Mouse (Mus musculus) lung, postnatal 0 days (tissue): ENCODE data around the gene Mcur1. TPM values are rescaled to one million over a fixed set of nuclear protein-coding genes. Genes with fewer than 3 reads are reported as not detected.
A peak's percentile ranks its signal among the peaks of the same experiment; 100 is the strongest.

Experiments
- ATAC-seq: fragments of 200-750 bp; cut with Nextera tagmentation; 2 replicates; pipeline ENCODE4 v1.8.0; 2017; ENCODE audit warnings: moderate library complexity
- DNase-seq: peaks from one replicate; pipeline ENCODE4 v3.0.0-alpha.2; 2016; ENCODE audit warnings: low spot score
- H3K27ac ChIP-seq: fragments of 300-500 bp; sonication (generic); 2 replicates; pipeline ENCODE4 v1.5.1; 2014; ENCODE audit warnings: antibody characterized with exemption, mild to moderate bottlenecking, low read length, mixed read lengths
- H3K27me3 ChIP-seq: fragments of 300-500 bp; sonication (generic); replicated peaks from 2 replicates; pipeline ENCODE4 v1.6.1; 2014; ENCODE audit warnings: low read length, mixed read lengths; ENCODE audit not compliant: insufficient read depth
- H3K36me3 ChIP-seq: fragments of 300-500 bp; sonication (generic); 2 replicates; pipeline ENCODE4 v1.6.1; 2014; ENCODE audit warnings: low read length, mixed read lengths; ENCODE audit not compliant: insufficient read depth
- H3K4me1 ChIP-seq: fragments of 300-500 bp; sonication (generic); 2 replicates; pipeline ENCODE4 v1.6.1; 2014; ENCODE audit warnings: antibody characterized with exemption, low read depth, low read length, mixed read lengths; ENCODE audit not compliant: insufficient read depth
- H3K4me2 ChIP-seq: fragments of 300-500 bp; sonication (generic); replicated peaks from 2 replicates; pipeline ENCODE4 v1.6.1; 2014; ENCODE audit warnings: low read depth, mild to moderate bottlenecking, low read length, moderate library complexity, mixed read lengths
- H3K4me3 ChIP-seq: fragments of 300-500 bp; sonication (generic); 2 replicates; pipeline ENCODE4 v1.5.1; 2014; ENCODE audit warnings: low read depth, low read length
- H3K9ac ChIP-seq: fragments of 300-500 bp; sonication (generic); replicated peaks from 2 replicates; pipeline ENCODE4 v1.6.1; 2014; ENCODE audit warnings: low read depth, mild to moderate bottlenecking
- H3K9me3 ChIP-seq: fragments of 300-500 bp; sonication (generic); 2 replicates; pipeline ENCODE4 v1.6.1; 2016; ENCODE audit warnings: low read length, mixed read lengths
- CTCF ChIP-seq: IDR thresholded peaks from 2 replicates; pipeline ENCODE4 v1.5.1; 2016; ENCODE audit warnings: antibody characterized with exemption, mild to moderate bottlenecking
- EP300 ChIP-seq: IDR thresholded peaks from 2 replicates; pipeline ENCODE4 v1.6.1; 2016; ENCODE audit warnings: antibody characterized with exemption, mild to moderate bottlenecking, control low read depth
- WGBS: fragments of 180-500 bp; shearing (Covaris S2); extraction: QIAGEN DNeasy Blood & Tissue Kit; methylation state at CpG from one replicate; pipeline ENCODE4 v1.1.7; 2014; 5-methylcytosine and 5-hydroxymethylcytosine counted together
- polyA plus RNA-seq: library from polyadenylated mRNA; unstranded; fragments of >200 nt; fragmentation: Nextera tagmentation; extraction: Ambion mirVana; gene quantifications from 2 replicates; pipeline ENCODE4 v1.2.1, GENCODE M21; 2015

Gene Mcur1
- polyA plus RNA-seq, 1 experiment from 2014 or later: 20.0 TPM

DNA sequence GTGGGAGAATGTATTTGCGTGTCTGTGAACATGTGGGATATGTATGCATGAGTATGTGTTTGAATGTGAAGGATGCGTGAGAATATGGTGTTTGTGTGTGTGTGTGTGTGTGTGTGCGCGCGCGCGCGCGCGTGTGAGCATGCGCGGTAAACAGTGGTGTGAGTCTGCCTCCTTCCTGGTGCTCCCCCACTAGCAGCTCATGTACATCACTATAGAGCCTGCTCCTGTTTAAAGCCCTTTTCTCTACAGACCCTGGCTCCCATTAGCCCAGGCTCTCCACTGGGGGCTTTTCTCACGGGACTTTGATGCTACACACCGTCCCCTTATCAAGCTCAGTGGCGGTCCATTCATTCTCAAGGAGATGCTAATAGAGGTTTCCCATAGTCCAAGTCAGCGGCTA, 23.0 kb upstream of the Mcur1 start:
- no peak overlapping the region for H3K27ac ChIP-seq
- no peak for DNase-seq
- H3K9me3 ChIP-seq: no peaks in the 10 kb centered on the region
- H3K9ac ChIP-seq: no peak overlapping the region
- no peaks in the 10 kb centered on the region for H3K36me3 ChIP-seq
- WGBS: 60% methylated on average over 16 of the region's 16 CpGs
- no peak overlapping the region for H3K4me2 ChIP-seq
- no peak for TF ChIP-seq EP300
- TF ChIP-seq CTCF: no peak
- no peak overlapping the region for H3K4me3 ChIP-seq
- no peaks in the 10 kb centered on the region for H3K27me3 ChIP-seq
- ATAC-seq: no peak
- 0 out of 2 replicates have a peak, but pooled peaks cover 3% of the 10 kb centered on the region for H3K4me1 ChIP-seq

DNA sequence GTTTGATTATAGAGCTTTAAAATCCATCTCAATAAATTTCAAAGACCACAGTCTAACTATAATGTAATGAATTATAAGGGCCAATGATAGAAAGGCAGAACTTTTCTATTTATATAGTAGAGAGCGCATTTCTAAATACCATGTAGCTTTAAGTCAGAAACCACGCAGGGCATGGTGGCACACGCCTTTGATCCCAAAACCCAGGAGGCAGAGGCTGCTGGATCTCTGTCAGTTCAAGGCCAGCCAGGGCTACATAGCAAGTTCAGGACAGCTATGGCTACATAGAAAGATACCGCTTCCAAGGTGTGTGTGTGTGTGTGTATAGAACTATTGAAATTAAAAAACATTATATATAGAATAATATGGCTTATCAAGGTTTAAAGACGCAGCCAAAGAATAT, 20.7 kb upstream of the Mcur1 start:
- no peak for TF ChIP-seq CTCF
- no peak for TF ChIP-seq EP300
- Histone ChIP-seq H3K9me3 (no peaks in the 10 kb centered on the region), H3K9ac (no peak overlapping the region), H3K27me3 (no peaks in the 10 kb centered on the region), H3K36me3 (no peaks in the 10 kb centered on the region), H3K4me2 (no peak overlapping the region), H3K27ac (no peak overlapping the region), H3K4me1 (0 out of 2 replicates have a peak, but pooled peaks cover 3% of the 10 kb centered on the region), H3K4me3 (no peak overlapping the region)
- no peak for ATAC-seq
- DNase-seq: no peak
- WGBS: 93% methylated on average over 5 of the region's 5 CpGs

- no peaks in the 10 kb centered on the region for H3K9me3 ChIP-seq
- WGBS: 20% methylated on average over 18 of the region's 18 CpGs
- no peak overlapping the region for H3K9ac ChIP-seq
- H3K27me3 ChIP-seq: no peaks in the 10 kb centered on the region
- H3K4me1 ChIP-seq: 0 out of 2 replicates have a peak, but pooled peaks cover 3% of the 10 kb centered on the region
- ATAC-seq (no peak; the same call in 1 of the 2 replicates), DNase-seq (peak; percentile 53)
- H3K4me2 ChIP-seq: no peak overlapping the region
- TF ChIP-seq CTCF: peak; percentile 81
- TF ChIP-seq EP300: no peak
- H3K36me3 ChIP-seq: no peaks in the 10 kb centered on the region
- H3K27ac ChIP-seq: no peak overlapping the region
- no peak overlapping the region for H3K4me3 ChIP-seq
Observed at GRCm38 (mm10) chr13:43579740-43580139, 19.7 kb upstream of the Mcur1 start.

GRCm38 (mm10) chr13:43577766-43578165, 17.8 kb upstream of the Mcur1 start:
- no peak overlapping the region for H3K9ac ChIP-seq
- DNase-seq (no peak), ATAC-seq (no peak)
- H3K9me3 ChIP-seq: no peaks in the 10 kb centered on the region
- H3K27ac ChIP-seq: no peak overlapping the region
- no peaks in the 10 kb centered on the region for H3K36me3 ChIP-seq
- no peaks in the 10 kb centered on the region for H3K4me1 ChIP-seq
- H3K4me2 ChIP-seq: no peak overlapping the region
- WGBS: 88% methylated on average over 12 of the region's 12 CpGs
- no peaks in the 10 kb centered on the region for H3K27me3 ChIP-seq
- no peak overlapping the region for H3K4me3 ChIP-seq
- TF ChIP-seq EP300 (no peak), CTCF (no peak)

DNA sequence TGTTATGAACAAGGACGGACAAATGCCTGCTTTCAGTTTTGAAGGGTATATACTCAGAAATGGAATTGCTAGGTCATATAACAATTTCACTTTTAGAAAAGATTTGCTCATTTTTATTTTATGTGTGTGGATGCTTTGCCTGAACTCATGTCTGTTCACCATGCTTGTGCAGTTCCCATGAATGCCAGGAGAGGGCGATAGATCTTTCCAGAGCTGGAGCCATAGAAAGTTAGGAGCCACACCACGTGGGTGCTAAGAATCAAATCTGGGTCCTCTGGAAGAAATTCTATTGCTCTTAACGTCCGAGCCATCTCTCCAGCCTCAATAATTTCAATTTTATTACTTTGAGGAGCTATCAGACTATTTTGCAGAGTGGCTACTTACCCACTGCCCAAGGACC, 17.3 kb upstream of the Mcur1 start:
- Histone ChIP-seq H3K9me3 (no peaks in the 10 kb centered on the region), H3K27me3 (no peaks in the 10 kb centered on the region), H3K4me1 (no peaks in the 10 kb centered on the region), H3K4me2 (no peak overlapping the region), H3K36me3 (no peaks in the 10 kb centered on the region), H3K27ac (no peak overlapping the region), H3K4me3 (no peak overlapping the region), H3K9ac (no peak overlapping the region)
- TF ChIP-seq CTCF: peak; percentile 54
- no peak for TF ChIP-seq EP300
- WGBS: 66% methylated on average over 5 of the region's 5 CpGs
- ATAC-seq (no peak), DNase-seq (no peak)

DNA sequence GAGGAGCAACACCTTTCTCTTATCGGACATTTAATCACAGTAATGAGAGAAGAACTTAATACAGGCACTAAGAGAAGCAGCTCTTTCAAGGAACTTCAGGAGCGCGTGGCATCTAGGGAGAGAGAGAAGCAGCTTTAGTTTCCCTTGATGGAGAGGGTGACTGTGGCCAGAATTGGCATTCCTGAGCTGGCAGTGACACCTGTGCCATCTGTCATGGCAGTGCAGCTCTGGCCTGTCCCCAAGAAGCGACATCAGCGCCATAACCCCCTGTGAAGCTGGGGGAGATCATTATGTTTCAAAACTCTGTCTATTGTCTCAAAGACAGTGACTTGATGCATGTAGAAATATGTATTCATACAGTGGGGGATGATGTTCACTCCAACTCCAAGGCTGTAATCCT, 15.4 kb upstream of the Mcur1 start:
- no peak overlapping the region for H3K27ac ChIP-seq
- 98% methylated on average over 5 of the region's 5 CpGs for WGBS
- H3K9me3 ChIP-seq: no peaks in the 10 kb centered on the region
- DNase-seq: no peak
- no peak overlapping the region for H3K9ac ChIP-seq
- no peak for TF ChIP-seq EP300
- TF ChIP-seq CTCF: no peak
- ATAC-seq: no peak
- H3K27me3 ChIP-seq: no peaks in the 10 kb centered on the region
- H3K36me3 ChIP-seq: no peaks in the 10 kb centered on the region
- H3K4me3 ChIP-seq: no peak overlapping the region
- H3K4me1 ChIP-seq: no peaks in the 10 kb centered on the region
- H3K4me2 ChIP-seq: no peak overlapping the region

DNA sequence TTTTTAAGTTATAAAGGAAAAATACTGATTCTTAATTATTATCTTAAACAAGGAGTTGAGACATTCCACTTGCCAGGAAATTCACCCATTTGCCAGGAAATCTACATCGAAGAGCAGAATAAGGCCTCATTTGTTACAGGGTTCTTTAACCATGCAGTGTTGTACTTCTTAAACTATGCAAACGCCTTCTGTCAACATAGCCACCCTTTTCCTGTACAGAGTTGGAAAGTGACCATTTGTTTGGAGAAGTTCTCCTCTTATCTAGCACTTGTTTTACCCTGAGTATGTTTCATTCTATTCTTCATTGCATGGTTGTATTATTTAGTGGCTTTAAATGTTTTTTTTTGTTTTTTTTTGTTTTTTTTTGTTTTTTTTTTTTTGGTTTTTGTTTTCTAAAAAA, 14.0 kb upstream of the Mcur1 start:
- TF ChIP-seq EP300 (peak; percentile 42; the same call in 1 of the 2 replicates), CTCF (no peak)
- 34% methylated on average over 2 of the region's 2 CpGs for WGBS
- peak; percentile 65 for DNase-seq
- Histone ChIP-seq H3K9ac (no peak overlapping the region), H3K4me2 (no peak overlapping the region), H3K4me1 (no peaks in the 10 kb centered on the region), H3K27ac (no peak overlapping the region), H3K36me3 (no peaks in the 10 kb centered on the region), H3K9me3 (no peaks in the 10 kb centered on the region), H3K27me3 (no peaks in the 10 kb centered on the region), H3K4me3 (no peak overlapping the region)
- peak; percentile 57; the same call in 1 of the 2 replicates for ATAC-seq
